Mouse (Mus musculus): Measurements from ENCODE around the gene Dcun1d1. TPM values are rescaled to one million over a fixed set of nuclear protein-coding genes. Genes with fewer than 3 reads are reported as not detected.
A peak's percentile ranks its signal among the peaks of the same experiment; 100 is the strongest.

The Dcun1d1 gene
- polyA plus RNA-seq, 1 experiment = 40.7 TPM

GRCm38 (mm10) chr3:35931896-35932727 lies 5.1 kb downstream of the Dcun1d1 start:
- DNase-seq (ENCODE audit: extremely low spot score in 1 of 2, low spot score in 1 of 2) = peak in 1 of 2 experiments; percentile 30

DNA sequence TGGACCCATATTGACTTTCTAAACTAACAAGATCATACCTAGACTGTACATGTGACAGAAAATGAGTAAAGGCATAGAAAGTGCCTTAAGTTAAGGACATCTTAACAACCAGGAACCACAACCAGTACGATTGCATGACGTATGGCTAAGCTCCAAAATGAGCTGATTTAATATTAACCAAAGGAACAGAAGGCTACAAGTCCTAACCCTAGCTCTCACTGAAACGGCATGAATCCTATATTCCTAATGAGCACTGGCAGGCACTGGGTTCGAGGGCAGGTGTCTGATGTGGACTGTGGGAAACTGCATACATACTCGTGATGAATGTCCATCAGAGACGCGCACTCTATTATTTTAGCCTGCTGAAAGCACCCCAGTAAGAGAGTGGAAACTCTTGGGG lies 5.9 kb downstream of the Dcun1d1 start:
- DNase-seq (ENCODE audit: extremely low spot score in 1 of 2, low spot score in 1 of 2) = no peak

DNA sequence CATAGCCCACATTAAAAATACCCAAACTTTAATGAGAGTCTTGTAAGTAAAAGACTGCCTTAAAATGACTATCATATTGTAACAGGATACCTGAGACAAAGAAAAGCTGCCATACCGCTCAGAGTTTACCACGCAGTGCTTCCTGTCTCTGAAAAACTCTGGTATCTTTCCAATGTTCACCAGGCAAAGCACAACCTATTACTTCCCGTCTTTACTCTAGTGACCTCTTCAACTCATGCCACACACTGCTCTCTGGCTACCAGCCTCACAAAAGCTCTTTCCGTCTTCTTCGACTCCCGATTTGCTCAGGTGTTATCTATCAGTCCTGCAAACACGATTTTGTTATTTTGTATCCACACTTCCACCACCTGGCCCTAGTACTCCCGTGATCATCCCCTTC lies 7.4 kb downstream of the Dcun1d1 start:
- no peak for DNase-seq (ENCODE audit: extremely low spot score in 1 of 2, low spot score in 1 of 2)

GRCm38 (mm10) chr3:35929406-35929805 lies 7.8 kb downstream of the Dcun1d1 start:
- DNase-seq (ENCODE audit: extremely low spot score in 1 of 2, low spot score in 1 of 2) = peak in 1 of 2 experiments; percentile 42

DNA sequence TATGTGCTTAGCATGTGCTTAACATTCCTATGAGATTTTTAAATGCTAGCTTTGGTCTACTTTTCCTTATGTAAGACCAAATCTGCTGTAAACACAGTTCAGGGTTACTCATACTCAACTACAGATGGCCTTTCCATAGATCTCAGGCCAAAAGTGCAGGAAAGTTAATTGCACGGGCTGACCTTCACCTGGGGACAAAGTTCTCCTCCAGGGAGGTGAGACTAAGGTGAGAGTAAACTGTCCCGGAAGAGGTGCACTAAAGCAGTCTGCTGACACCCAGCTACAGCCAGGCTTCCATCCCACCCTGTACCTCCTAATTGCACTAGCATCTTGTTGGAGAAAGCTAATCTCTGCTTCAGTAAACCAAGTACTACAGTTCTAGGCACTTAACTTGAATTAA lies 11.4 kb downstream of the Dcun1d1 start:
- DNase-seq (ENCODE audit: extremely low spot score in 1 of 2, low spot score in 1 of 2) = no peak

DNA sequence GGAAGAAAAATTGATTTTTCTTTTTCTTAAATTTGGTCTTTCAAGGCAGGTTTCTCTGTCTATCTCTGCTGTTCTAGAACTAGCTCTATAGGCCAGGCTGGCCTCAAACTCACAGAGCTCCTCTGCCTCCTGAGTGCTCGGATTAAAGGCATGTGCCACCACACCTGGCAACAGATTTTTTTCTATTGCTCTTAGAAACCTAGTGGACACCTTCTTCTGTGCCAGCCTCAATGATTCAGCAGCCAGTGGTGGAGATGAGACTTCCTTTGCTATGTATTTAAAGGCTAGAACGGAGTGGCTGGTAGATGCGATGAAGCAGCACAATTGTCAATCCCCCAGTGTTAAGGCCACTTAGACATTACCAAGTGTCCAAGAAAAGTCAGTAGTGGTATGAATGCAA lies 13.2 kb downstream of the Dcun1d1 start:
- DNase-seq (ENCODE audit: extremely low spot score in 1 of 2, low spot score in 1 of 2) = no peak

DNA sequence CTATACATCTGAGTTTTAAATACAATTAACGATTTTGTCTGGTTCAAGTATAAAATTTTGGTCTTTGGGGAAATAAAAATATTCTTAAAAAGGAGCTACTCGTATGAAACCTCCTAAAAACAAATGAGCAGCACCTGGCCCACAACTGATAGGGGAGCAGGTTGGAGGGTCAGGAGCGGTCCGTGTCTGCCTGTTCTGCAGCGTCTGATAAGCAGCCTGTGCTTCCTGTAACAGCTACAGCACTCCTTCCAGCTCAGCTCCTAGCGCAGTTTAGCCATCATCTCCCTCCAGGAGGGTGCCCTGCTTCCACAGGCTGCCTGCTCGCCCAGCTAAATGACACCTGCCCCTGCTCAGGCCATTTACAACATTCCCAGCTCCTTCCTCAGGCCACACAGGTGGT lies 13.8 kb downstream of the Dcun1d1 start:
- DNase-seq (ENCODE audit: extremely low spot score in 1 of 2, low spot score in 1 of 2) = no peak

DNA sequence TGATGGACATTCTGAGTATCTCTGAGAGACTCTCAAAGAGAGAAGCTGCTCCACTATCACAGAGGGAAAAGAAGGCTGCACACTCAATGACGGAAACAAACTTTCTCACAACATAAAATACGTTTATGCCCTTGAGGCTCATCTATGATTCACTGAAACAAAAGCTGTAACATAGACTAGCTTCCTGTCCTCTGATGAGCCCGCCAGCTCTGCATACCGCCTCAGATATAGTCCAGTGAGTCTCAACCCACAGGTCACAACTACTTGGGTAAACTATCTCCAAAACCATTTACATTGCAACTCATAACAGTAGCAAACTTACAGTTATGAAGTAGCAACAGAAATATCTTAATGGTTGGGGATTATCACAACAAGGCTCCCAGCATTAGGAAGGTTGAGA lies 14.7 kb downstream of the Dcun1d1 start:
- no peak for DNase-seq (ENCODE audit: extremely low spot score in 1 of 2, low spot score in 1 of 2)

DNA sequence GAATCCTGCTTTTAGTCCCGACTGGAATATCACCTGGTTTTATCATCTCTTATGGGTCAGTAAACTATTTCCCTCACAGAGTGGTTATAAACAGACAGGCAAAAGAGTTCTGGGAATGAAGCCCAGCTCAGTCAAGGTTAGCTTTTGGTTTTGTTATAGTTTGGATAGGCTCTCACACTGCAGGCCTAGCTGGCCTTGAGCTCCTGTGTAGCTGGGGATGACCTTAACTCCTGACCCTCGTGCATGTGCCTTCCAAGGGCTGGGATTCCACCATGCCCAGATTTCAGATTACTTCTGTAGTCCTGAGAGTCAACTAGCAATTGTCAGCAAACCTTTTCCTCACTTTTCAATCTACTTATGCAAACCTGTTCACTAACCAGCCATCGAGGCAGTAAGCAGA lies 19.0 kb downstream of the Dcun1d1 start:
- no peak for DNase-seq (ENCODE audit: extremely low spot score in 1 of 2, low spot score in 1 of 2)

DNA sequence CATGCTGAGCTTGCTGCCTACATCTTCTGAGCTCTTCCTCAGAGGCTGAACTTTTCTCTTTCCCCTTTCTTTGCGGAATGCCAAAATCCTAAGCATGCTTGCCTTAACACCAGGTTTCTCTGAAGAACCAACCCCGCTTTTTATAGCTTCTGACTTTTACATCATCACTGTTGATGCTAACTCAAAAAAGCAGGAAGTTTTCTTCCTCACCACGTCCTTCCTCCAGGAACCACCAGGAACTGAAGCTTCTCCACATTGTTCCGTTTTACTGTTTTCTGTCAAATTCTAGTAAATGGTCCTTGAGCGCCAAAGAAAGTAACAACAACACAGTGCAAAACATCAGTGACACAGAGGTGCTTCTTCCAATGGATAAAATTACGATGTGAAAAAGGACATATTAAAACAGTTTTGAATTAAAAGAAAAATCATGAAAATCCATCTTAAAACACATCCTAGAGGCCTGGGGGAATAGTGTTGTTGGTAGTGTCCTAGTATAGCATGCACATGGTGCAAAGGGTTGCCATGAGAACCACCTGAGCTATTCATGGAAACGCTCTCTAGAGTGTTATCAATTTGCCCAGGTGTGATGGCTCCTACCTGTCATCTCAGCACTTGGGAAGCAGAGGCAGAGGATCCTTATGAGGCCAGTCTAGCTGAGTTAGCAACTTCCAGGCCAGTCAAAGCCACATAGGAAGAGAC lies 28.1 kb downstream of the Dcun1d1 start:
- peak in 1 of 2 experiments; percentile 18 for DNase-seq (ENCODE audit: extremely low spot score in 1 of 2, low spot score in 1 of 2)

DNA sequence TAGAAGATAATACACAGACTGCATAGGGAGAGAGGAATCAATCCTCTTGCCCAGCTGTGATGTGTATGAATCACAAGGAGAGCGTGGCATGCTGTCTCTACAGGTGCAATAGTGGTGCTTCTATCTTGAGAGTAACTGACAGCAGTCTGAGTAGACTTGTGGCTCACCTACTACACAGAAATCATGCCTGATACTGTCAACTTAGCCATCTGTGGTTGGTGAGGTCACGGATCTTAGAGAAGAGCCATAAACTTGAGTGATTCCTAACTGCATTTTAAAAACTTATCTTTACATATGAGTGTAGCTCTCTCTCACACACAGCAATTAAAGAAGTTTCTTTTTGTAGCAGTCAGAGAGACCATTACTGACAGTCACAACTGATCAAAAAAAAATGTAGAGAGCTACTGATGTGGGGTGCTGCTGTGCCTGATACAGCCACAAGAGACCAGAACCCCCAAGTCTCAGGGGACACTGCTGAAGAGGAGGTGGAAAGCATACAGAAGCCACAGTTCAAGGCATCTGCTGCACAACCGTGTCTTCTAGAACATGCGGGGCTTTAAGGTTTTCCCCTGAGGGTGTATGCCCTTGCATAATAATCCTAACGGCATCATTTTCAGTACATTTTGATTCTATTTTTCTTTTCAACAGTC lies 36.6 kb downstream of the Dcun1d1 start:
- DNase-seq (ENCODE audit: extremely low spot score in 1 of 2, low spot score in 1 of 2) = no peak

DNA sequence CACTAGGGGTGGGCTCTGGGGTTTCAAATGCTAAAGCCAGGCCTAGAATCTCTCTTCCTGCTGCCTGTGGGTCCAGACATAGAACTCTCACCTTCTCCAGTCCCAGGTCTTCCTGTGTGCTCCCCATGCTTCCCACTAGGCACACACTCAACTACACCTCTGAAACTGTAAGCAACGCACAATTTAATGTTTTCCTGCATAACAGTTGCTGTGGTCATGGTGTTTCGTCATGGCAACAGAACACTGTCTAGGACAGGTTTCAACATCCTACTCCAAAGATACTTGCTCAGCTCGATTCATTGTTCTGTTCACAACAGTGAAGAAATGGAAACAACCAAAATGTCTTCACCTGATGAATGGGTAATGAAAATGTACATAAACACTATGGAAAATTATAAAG lies 38.1 kb downstream of the Dcun1d1 start:
- DNase-seq (ENCODE audit: extremely low spot score in 1 of 2, low spot score in 1 of 2) = no peak

- no peak for DNase-seq (ENCODE audit: extremely low spot score in 1 of 2, low spot score in 1 of 2)
These were observed 39.3 kb downstream of the Dcun1d1 start for GRCm38 (mm10) chr3:35897900-35898299.

GRCm38 (mm10) chr3:35893156-35893555 lies 44.1 kb downstream of the Dcun1d1 start:
- no peak for DNase-seq (ENCODE audit: extremely low spot score in 1 of 2, low spot score in 1 of 2)

DNA sequence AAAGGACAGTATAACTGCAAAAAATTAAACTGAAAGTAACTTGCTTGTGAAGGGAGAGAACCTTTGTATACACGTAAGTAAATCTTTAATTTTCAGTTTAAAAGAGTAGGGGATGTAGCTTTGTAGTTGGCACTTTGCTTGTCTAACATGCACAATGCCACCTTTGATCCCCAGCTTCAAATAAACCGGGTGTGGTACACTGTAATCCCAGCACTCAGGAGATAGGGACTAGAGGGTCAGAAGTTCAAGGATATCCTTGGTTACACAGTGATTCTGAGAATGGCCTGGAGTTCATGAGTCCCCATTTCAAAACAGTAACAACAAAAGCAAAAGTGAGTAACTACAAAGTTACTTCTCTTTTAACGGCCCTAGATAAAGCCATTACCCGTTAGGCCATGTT lies 46.1 kb downstream of the Dcun1d1 start:
- DNase-seq (ENCODE audit: extremely low spot score in 1 of 2, low spot score in 1 of 2) = no peak

GRCm38 (mm10) chr3:35889531-35889930 lies 47.7 kb downstream of the Dcun1d1 start:
- no peak for DNase-seq (ENCODE audit: extremely low spot score in 1 of 2, low spot score in 1 of 2)

DNA sequence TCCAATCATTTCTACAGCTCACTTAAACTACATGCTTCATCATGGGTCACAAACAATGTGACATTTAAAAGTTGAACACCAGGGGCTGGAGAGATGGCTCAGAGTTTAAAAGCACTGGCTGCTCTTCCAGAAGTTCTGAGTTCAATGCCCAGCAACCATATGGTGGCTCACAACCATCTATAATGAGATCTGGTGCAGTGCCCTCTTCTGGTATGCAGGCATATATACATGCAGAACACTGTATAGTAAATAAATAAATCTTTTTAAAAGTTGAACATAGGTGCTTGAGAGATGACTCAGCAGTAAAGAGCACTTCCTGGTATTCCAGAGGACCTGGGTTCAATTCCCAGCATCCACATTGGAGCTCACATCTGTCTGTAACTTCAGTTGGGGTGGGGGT lies 54.0 kb downstream of the Dcun1d1 start:
- DNase-seq (ENCODE audit: extremely low spot score in 1 of 2, low spot score in 1 of 2) = no peak

DNA sequence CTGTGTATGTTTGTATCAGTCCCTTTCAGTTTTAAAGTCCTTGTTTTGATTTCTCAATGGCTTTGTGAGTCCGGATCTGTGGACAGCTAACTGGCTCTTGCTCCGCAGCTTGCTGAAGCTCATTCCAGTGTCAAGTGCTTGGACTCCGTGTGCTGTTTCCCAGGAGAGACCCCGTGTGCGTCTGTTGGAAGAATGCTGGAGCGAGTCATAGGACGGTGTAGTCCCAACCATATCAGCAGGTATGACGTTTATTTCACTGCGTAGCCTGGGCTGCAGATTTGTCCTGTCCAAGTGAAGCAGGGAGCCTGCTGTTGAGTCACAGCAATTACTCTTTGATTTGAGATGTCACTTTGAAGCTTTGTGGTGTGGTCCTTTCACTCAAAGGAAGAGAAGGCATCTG lies 87.9 kb downstream of the Dcun1d1 start:
- DNase-seq (ENCODE audit: extremely low spot score in 1 of 2, low spot score in 1 of 2) = no peak
